Mouse (Mus musculus) CH12.LX (cell line): Measurements from ENCODE around the gene Areg. TPM values are rescaled to one million over a fixed set of nuclear protein-coding genes. Genes with fewer than 3 reads are reported as not detected.

Experiments used
- DNase-seq: peaks from one replicate; pipeline ENCODE4 v3.0.0-alpha.2; 2013; ENCODE audit errors: extremely low read depth
- H3K27ac ChIP-seq: 2 replicates; pipeline ENCODE4 v1.5.1; 2012; ENCODE audit warnings: low read depth, mild to moderate bottlenecking, control low read depth, moderate library complexity; ENCODE audit not compliant: insufficient read depth
- H3K27me3 ChIP-seq: replicated peaks from 2 replicates; pipeline ENCODE3; 2012; ENCODE audit warnings: inconsistent platforms
- H3K36me3 ChIP-seq, 2 experiments: replicated peaks in 1 of 2; 2 replicates each; pipeline versions ENCODE3 to v1.6.1; 2012; ENCODE audit warnings: inconsistent platforms in 1 of 2, low read length in 1 of 2, mild to moderate bottlenecking in 1 of 2, mixed read lengths in 1 of 2, moderate library complexity in 1 of 2; ENCODE audit not compliant: control insufficient read depth in 1 of 2, insufficient read depth in 1 of 2
- H3K4me1 ChIP-seq, 2 experiments: 2 replicates each; pipeline ENCODE4 v1.6.1; 2012; ENCODE audit warnings: inconsistent platforms in 1 of 2, moderate library complexity in 1 of 2; ENCODE audit not compliant: insufficient read depth in 2 of 2, control insufficient read depth in 1 of 2
- H3K4me2 ChIP-seq: 2 replicates; pipeline ENCODE4 v1.6.1; 2012; ENCODE audit warnings: low read depth, mild to moderate bottlenecking, control low read depth; ENCODE audit not compliant: poor library complexity, insufficient read depth, severe bottlenecking
- H3K4me3 ChIP-seq, 3 experiments: fragments of 150-350 bp in 1 of 3; sonication (generic) in 1 of 3; replicated peaks in 1 of 3; 2 replicates each; pipeline versions ENCODE3 to v1.5.1; 2011 to 2012; ENCODE audit warnings: low read depth in 2 of 3, low read length in 2 of 3, mild to moderate bottlenecking in 2 of 3, moderate library complexity in 2 of 3, control low read depth in 1 of 3, improper control_type of control experiment in 1 of 3, inconsistent platforms in 1 of 3, mixed read lengths in 1 of 3; ENCODE audit not compliant: poor library complexity in 1 of 3
- H3K79me2 ChIP-seq: replicated peaks from 2 replicates; pipeline ENCODE4 v1.6.1; 2012; ENCODE audit warnings: mild to moderate bottlenecking, moderate library complexity; ENCODE audit not compliant: control insufficient read depth, poor library complexity, insufficient read depth, severe bottlenecking; ENCODE audit errors: extremely low read depth
- H3K9ac ChIP-seq: 2 replicates; pipeline ENCODE4 v1.6.1; 2012; ENCODE audit warnings: low read depth, mild to moderate bottlenecking, control low read depth, moderate library complexity; ENCODE audit not compliant: insufficient read depth
- H3K9me3 ChIP-seq: replicated peaks from 2 replicates; pipeline ENCODE3; 2012; ENCODE audit warnings: low read length, inconsistent platforms, mixed read lengths
- BHLHE40 ChIP-seq: IDR thresholded peaks from 2 replicates; pipeline ENCODE4 v1.6.1; 2011; ENCODE audit warnings: mild to moderate bottlenecking, low read depth, low read length, improper control_type of control experiment
- EP300 ChIP-seq: IDR thresholded peaks from 2 replicates; pipeline ENCODE4 v1.6.1; 2011; ENCODE audit warnings: low read length, improper control_type of control experiment
- JUND ChIP-seq: conservative IDR thresholded peaks from 2 replicates; pipeline ENCODE4 v1.6.1; 2011; ENCODE audit warnings: low read depth, low read length, improper control_type of control experiment
- MAX ChIP-seq: IDR thresholded peaks from 2 replicates; pipeline ENCODE4 v1.6.1; 2011; ENCODE audit warnings: low read length, improper control_type of control experiment
- MXI1 ChIP-seq: IDR thresholded peaks from 2 replicates; pipeline ENCODE4 v1.6.1; 2011; ENCODE audit warnings: mild to moderate bottlenecking, low read depth, low read length, improper control_type of control experiment
- MYC ChIP-seq: IDR thresholded peaks from 2 replicates; pipeline ENCODE4 v1.6.1; 2011; ENCODE audit warnings: low read depth, mild to moderate bottlenecking, improper control_type of control experiment, low read length
- RCOR1 ChIP-seq: conservative IDR thresholded peaks from 2 replicates; pipeline ENCODE4 v1.6.1; 2012; ENCODE audit warnings: low read depth, mild to moderate bottlenecking, inconsistent platforms, low read length, improper control_type of control experiment
- TCF12 ChIP-seq: IDR thresholded peaks from 2 replicates; pipeline ENCODE4 v1.6.1; 2014; ENCODE audit warnings: low read depth, mild to moderate bottlenecking, inconsistent platforms, low read length, improper control_type of control experiment
- UBTF ChIP-seq: IDR thresholded peaks from 2 replicates; pipeline ENCODE4 v1.6.1; 2012; ENCODE audit warnings: low read depth, mild to moderate bottlenecking, inconsistent platforms, low read length, improper control_type of control experiment, moderate library complexity
- ZC3H11A ChIP-seq: IDR thresholded peaks from 2 replicates; pipeline ENCODE4 v1.6.1; 2012; ENCODE audit warnings: low read depth, mild to moderate bottlenecking, inconsistent platforms, low read length, improper control_type of control experiment
- ZMIZ1 ChIP-seq: IDR thresholded peaks from 2 replicates; pipeline ENCODE4 v1.6.1; 2012; ENCODE audit warnings: low read depth, mild to moderate bottlenecking, inconsistent platforms, low read length, improper control_type of control experiment
- ZNF384 ChIP-seq: IDR thresholded peaks from 2 replicates; pipeline ENCODE4 v1.6.1; 2012; ENCODE audit warnings: low read depth, low read length, improper control_type of control experiment, inconsistent platforms
- dilution Hi-C: fragments of 300-500 bp; cut with MboI; formaldehyde crosslinking; loops from 2 replicates; pipeline ENCODE4 v1.14.3; 2020; ENCODE audit warnings: low sequenced_read_pairs; ENCODE audit not compliant: extremely low pct_unique_long_range_greater_than_20kb, extremely low pct_ligation_motif_present
- in situ Hi-C: fragments of 300-500 bp; cut with MboI; formaldehyde crosslinking; loops from 3 replicates; pipeline ENCODE4 v1.14.3; 2019; ENCODE audit warnings: low sequenced_read_pairs, low pct_ligation_motif_present, low pct_unique_long_range_greater_than_20kb, mixed read lengths
- polyA plus RNA-seq: library from polyadenylated mRNA; unstranded; fragments of >175 nt; gene quantifications from 2 replicates; pipeline ENCODE4 v1.2.1, GENCODE M21; 2012; ENCODE audit warnings: low read depth; ENCODE audit not compliant: insufficient read length
- total RNA-seq, 2 experiments: library from RNA; depleted of rRNA; stranded (reverse); fragments of 300-350 nt in 1 of 2; fragments of >200 nt in 1 of 2; gene quantifications; 2 replicates each; pipeline ENCODE4 v1.2.3; 2012 to 2014

The Areg gene
- total and polyA plus RNA-seq, 3 experiments: not detected

- H3K79me2 ChIP-seq: no peaks in the 10 kb centered on the region
- H3K9ac ChIP-seq: no peak overlapping the region
- no peak overlapping the region for H3K4me3 ChIP-seq
- dilution Hi-C loops: no loop called here
- H3K4me1 ChIP-seq: peaks cover 0 to 12% of the 10 kb centered on the region in 2 experiments; a peak in 2 of 4 replicates
- no peak for TF ChIP-seq MAX
- no peak for TF ChIP-seq EP300
- no peak for TF ChIP-seq BHLHE40
- no peak for TF ChIP-seq JUND
- TF ChIP-seq ZNF384: no peak
- TF ChIP-seq MYC: no peak
- in situ Hi-C loops: no loop called here
- H3K27me3 ChIP-seq: no peaks in the 10 kb centered on the region
- no peaks in the 10 kb centered on the region for H3K36me3 ChIP-seq
- DNase-seq: no peak
- no peaks in the 10 kb centered on the region for H3K9me3 ChIP-seq
- H3K27ac ChIP-seq: no peak overlapping the region
- no peak overlapping the region for H3K4me2 ChIP-seq
These were observed 15.3 kb upstream of the Areg start for GRCm38 (mm10) chr5:91124140-91124539.

- DNase-seq: no peak
- no peaks in the 10 kb centered on the region for H3K9me3 ChIP-seq
- no peak overlapping the region for H3K9ac ChIP-seq
- TF ChIP-seq ZC3H11A (no peak), UBTF (no peak), MYC (no peak), MXI1 (no peak), RCOR1 (no peak), TCF12 (no peak)
- H3K27me3 ChIP-seq: no peaks in the 10 kb centered on the region
- in situ Hi-C loops (no loop called here), dilution Hi-C loops (no loop called here)
- peaks cover 0 to 12% of the 10 kb centered on the region in 2 experiments; a peak in 2 of 4 replicates for H3K4me1 ChIP-seq
- no peaks in the 10 kb centered on the region for H3K36me3 ChIP-seq
- no peaks in the 10 kb centered on the region for H3K79me2 ChIP-seq
- H3K27ac ChIP-seq: no peak overlapping the region
- H3K4me2 ChIP-seq: no peak overlapping the region
- no peak overlapping the region for H3K4me3 ChIP-seq
These were observed 12.8 kb upstream of the Areg start for GRCm38 (mm10) chr5:91126623-91127022.

- no peak overlapping the region for H3K9ac ChIP-seq
- no peaks in the 10 kb centered on the region for H3K36me3 ChIP-seq
- no peaks in the 10 kb centered on the region for H3K27me3 ChIP-seq
- DNase-seq: no peak
- H3K4me3 ChIP-seq: no peak overlapping the region
- no peaks in the 10 kb centered on the region for H3K9me3 ChIP-seq
- no peak overlapping the region for H3K4me2 ChIP-seq
- in situ Hi-C loops: no loop called here
- no peaks in the 10 kb centered on the region for H3K4me1 ChIP-seq
- dilution Hi-C loops: no loop called here
- H3K79me2 ChIP-seq: no peaks in the 10 kb centered on the region
- no peak overlapping the region for H3K27ac ChIP-seq
- no peak for TF ChIP-seq ZMIZ1
These were observed 4.4 kb upstream of the Areg start for GRCm38 (mm10) chr5:91134961-91135360.
